Comparison of ENCODE assay signal across 21 mouse cellular contexts in genomic region chr7:134961608-134962007, GRCm38 (mm10). TPM values are rescaled to one million over a fixed set of nuclear protein-coding genes. Genes with fewer than 3 reads are reported as not detected.
"Had no signal": no experiment of that assay in that cellular context is flagged by ENCODE, and none has a peak within 500 bp of the region (broad histone marks: within the 10 kb centered on the region; RNA-seq: fewer than 3 reads in every experiment).

No protein-coding gene starts in this region.

- H3K36me3 ChIP-seq: heart, embryonic 13.5 days; heart, embryonic 15.5 days; hindbrain, embryonic 10.5 days; hindbrain, embryonic 12.5 days; intestine, embryonic 15.5 days; limb, embryonic 10.5 days; limb, embryonic 12.5 days had no signal

- H3K4me2 ChIP-seq: heart, embryonic 11.5 days; heart, embryonic 13.5 days; heart, embryonic 15.5 days; hindbrain, embryonic 12.5 days; hindbrain, embryonic 14.5 days; intestine, embryonic 15.5 days; limb, embryonic 12.5 days had no signal

- H3K9me3 ChIP-seq: heart, embryonic 13.5 days; heart, embryonic 15.5 days; hindbrain, embryonic 10.5 days; hindbrain, embryonic 12.5 days; intestine, embryonic 15.5 days; limb, embryonic 10.5 days had no signal

- H3K4me3 ChIP-seq: gastrocnemius, adult 2 months; heart, adult 2 months; heart, embryonic 13.5 days; heart, embryonic 15.5 days; hindbrain, embryonic 10.5 days; hindbrain, embryonic 12.5 days; intestine, embryonic 15.5 days; layer of hippocampus, adult 2 months; left cerebral cortex, adult 2 months; limb, embryonic 10.5 days; limb, embryonic 12.5 days had no signal

- ATAC-seq: hindbrain, embryonic 16.5 days; inflammation-experienced regulatory T-cells, adult 6 months; intestine, embryonic 15.5 days; intestine, postnatal 0 days had no signal

- DNase-seq: gastrocnemius, adult 2 months; gastrocnemius, postnatal 10 days; gastrocnemius, postnatal 25 days; heart, adult 2 months; kidney, postnatal 10 days; kidney, postnatal 25 days; liver had no signal

- H3K27me3 ChIP-seq: heart, embryonic 13.5 days; heart, embryonic 15.5 days; hindbrain, embryonic 12.5 days; intestine, embryonic 15.5 days; limb, embryonic 12.5 days had no signal

- H3K9ac ChIP-seq: heart, embryonic 13.5 days; heart, embryonic 15.5 days; hindbrain, embryonic 12.5 days; hindbrain, embryonic 14.5 days; intestine, embryonic 15.5 days; limb, embryonic 12.5 days had no signal

- H3K4me1 ChIP-seq: heart, embryonic 15.5 days; hindbrain, embryonic 12.5 days; intestine, embryonic 15.5 days; limb, embryonic 10.5 days; limb, embryonic 12.5 days had no signal

- H3K27ac ChIP-seq: gastrocnemius, adult 2 months; heart, adult 2 months; heart, embryonic 13.5 days; heart, embryonic 15.5 days; hindbrain, embryonic 10.5 days; hindbrain, embryonic 12.5 days; hindbrain, embryonic 14.5 days; intestine, embryonic 15.5 days; layer of hippocampus, adult 2 months; left cerebral cortex, adult 2 months; limb, embryonic 10.5 days; limb, embryonic 12.5 days had no signal

RNA-seq across cellular contexts. Expression of gene Fam196a, which starts 23.4 kb away (rescaled TPM):
- polyA plus RNA-seq: heart, adult 2 months had no signal
